Comparison of ENCODE assay signal across 9 mouse cellular contexts in genomic region chr7:135853127-135853813, GRCm38 (mm10).
A peak's percentile ranks its signal among the peaks of the same experiment; 100 is the strongest.
DNase-seq lines count a peak whose midpoint lies in the region; ATAC-seq and TF ChIP-seq lines count a peak whose summit lies in the region.
"Had no signal": no experiment of that assay in that cellular context is flagged by ENCODE, and none has a peak within 500 bp of the region (broad histone marks: within the 10 kb centered on the region; RNA-seq: fewer than 3 reads in every experiment).

No protein-coding gene starts in this region.

- no peaks in the 10 kb centered on the region for H3K36me3 ChIP-seq in hindbrain, postnatal 0 days (ENCODE audit: insufficient read depth, low read length)
- no peaks in the 10 kb centered on the region for H3K36me3 ChIP-seq in stomach, embryonic 16.5 days (ENCODE audit: control insufficient read depth, insufficient read depth, low read length)

- H3K4me3 ChIP-seq in hindbrain, postnatal 0 days (ENCODE audit: low read length) = peak overlapping the region; percentile 31
- H3K4me3 ChIP-seq in stomach, embryonic 16.5 days (replicated peaks; ENCODE audit: low read length) = peak overlapping the region; percentile 27; the same call in 1 of the 2 replicates
- H3K4me3 ChIP-seq: megakaryocyte, embryonic 14.5 days had no signal

- H3K4me2 ChIP-seq in hindbrain, postnatal 0 days (ENCODE audit: low read depth, low read length) = peak overlapping the region; percentile 60
- H3K4me2 ChIP-seq in stomach, embryonic 16.5 days (ENCODE audit: low read depth, low read length) = peak overlapping the region; percentile 49

- 0 out of 2 replicates have a peak overlapping the region, but pooled peaks have one; percentile 21 for H3K9ac ChIP-seq in hindbrain, postnatal 0 days (replicated peaks; ENCODE audit: low read length)
- peak overlapping the region; percentile 48 for H3K9ac ChIP-seq in stomach, embryonic 16.5 days (ENCODE audit: low read length)

- no peak; the same call in 1 of the 2 replicates for TF ChIP-seq CTCF in hindbrain, postnatal 0 days (IDR thresholded peaks at IDR 0.05; ENCODE audit: low read depth)

- H3K9me3 ChIP-seq in hindbrain, postnatal 0 days (ENCODE audit: low read length) = no peaks in the 10 kb centered on the region
- H3K9me3 ChIP-seq in stomach, embryonic 16.5 days (replicated peaks; ENCODE audit: control insufficient read depth, low read length) = no peaks in the 10 kb centered on the region
- H3K9me3 ChIP-seq: megakaryocyte, embryonic 14.5 days had no signal

- no peaks in the 10 kb centered on the region; the same call in 1 of the 2 replicates for H3K27me3 ChIP-seq in hindbrain, postnatal 0 days (ENCODE audit: insufficient read depth, low read length)
- peaks cover 10% of the 10 kb centered on the region for H3K27me3 ChIP-seq in stomach, embryonic 16.5 days (ENCODE audit: control insufficient read depth, insufficient read depth, low read length)

- 5% methylated on average over 39 of the region's 39 CpGs for WGBS in hindbrain, postnatal 0 days
- 7% methylated on average over 39 of the region's 39 CpGs for WGBS in stomach, embryonic 16.5 days

- DNase-seq in adrenal gland, adult 2 months = peak; percentile 3
- no peak for DNase-seq in adrenal gland, adult 8-10 months
- peak; percentile 37 to 51 for DNase-seq in right cerebral cortex, postnatal 10 days (ENCODE audit: low spot score in 2 of 2)
- DNase-seq in right cerebral cortex, adult 2 months (ENCODE audit: low spot score in 2 of 2) = no peak
- DNase-seq in hindbrain, postnatal 0 days (ENCODE audit: low spot score) = peak; percentile 73
- DNase-seq in lung, postnatal 10 days = peak; percentile 24
- no peak for DNase-seq in urinary bladder, postnatal 25 days (ENCODE audit: low spot score)

- no peak overlapping the region for H3K27ac ChIP-seq in hindbrain, postnatal 0 days
- H3K27ac ChIP-seq in stomach, embryonic 16.5 days (ENCODE audit: low read length) = no peak overlapping the region

- peak; percentile 59 for ATAC-seq in hindbrain, postnatal 0 days
- ATAC-seq in stomach, embryonic 16.5 days (ENCODE audit: insufficient read depth, low FRiP score) = 0 out of 2 replicates have a peak, but pooled peaks have one; percentile 72

- no peaks in the 10 kb centered on the region for H3K4me1 ChIP-seq in hindbrain, postnatal 0 days (ENCODE audit: insufficient read depth, low read length)
- H3K4me1 ChIP-seq in stomach, embryonic 16.5 days (ENCODE audit: control insufficient read depth, insufficient read depth, low read length) = peaks cover 8% of the 10 kb centered on the region; the same call in 1 of the 2 replicates

Comparison
In these comparisons a context has a peak if more than half of its experiments do, and no peak if none do; other contexts are left out.
1. DNase-seq: peak in adrenal gland, adult 2 months (single experiment), right cerebral cortex, postnatal 10 days (2 of 2), hindbrain, postnatal 0 days (single experiment) and lung, postnatal 10 days (single experiment); none in adrenal gland, adult 8-10 months (single experiment), right cerebral cortex, adult 2 months (0 of 2) and urinary bladder, postnatal 25 days (single experiment).